Mouse (Mus musculus): ENCODE measurements at regions not wholly inside any gene's neighbourhood (a gene's known extent, or its start where the extent isn't known, plus 50 kb on each side); places are given as distances from the start of the nearest gene placed in this dataset.
A peak's percentile ranks its signal among the peaks of the same experiment; 100 is the strongest.

DNA sequence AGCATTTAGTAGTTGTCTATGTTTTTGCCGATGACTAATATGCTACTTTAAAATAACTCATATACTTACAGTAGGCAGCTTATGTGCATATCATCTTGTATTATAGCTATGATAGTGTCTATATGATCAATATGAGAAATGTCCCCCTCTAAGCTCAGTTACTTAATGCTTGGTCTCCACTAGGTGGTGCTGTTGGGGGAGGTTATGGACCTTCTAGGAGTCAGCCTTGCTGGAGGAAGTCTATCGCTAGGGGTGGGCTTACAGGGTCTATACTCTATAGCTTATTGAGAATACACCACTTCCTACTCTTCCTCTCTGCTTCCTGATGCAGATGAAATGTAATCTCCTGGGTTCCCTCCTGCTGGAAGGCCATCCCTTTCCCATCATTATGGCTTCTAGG, 136.7 kb upstream of the Supt20 start:
- no peak for TF ChIP-seq POLR2A (IDR thresholded peaks at IDR 0.05; ENCODE audit: borderline replicate concordance, control insufficient read depth, low read depth, low read length)
- peak; percentile 30; the same call in 1 of the 2 replicates for TF ChIP-seq CTCF (IDR thresholded peaks at IDR 0.05; ENCODE audit: control insufficient read depth, insufficient read depth, low read length)
- WGBS, result 89% methylated on average over 2 of the region's 2 CpGs
- Histone ChIP-seq H3K4me1 (ENCODE audit: control insufficient read depth, insufficient read depth, low read length) (peaks cover 1% of the 10 kb centered on the region; the same call in 1 of the 2 replicates), H3K27ac (ENCODE audit: control insufficient read depth, insufficient read depth, low read depth, low read length, poor library complexity) (no peak overlapping the region), H3K4me3 (replicated peaks; ENCODE audit: control insufficient read depth, low read depth, low read length) (no peak overlapping the region)

- no peak overlapping the region for H3K27ac ChIP-seq (ENCODE audit: control insufficient read depth, insufficient read depth, low read depth, low read length, poor library complexity)
- H3K4me1 ChIP-seq (ENCODE audit: control insufficient read depth, insufficient read depth, low read length), result peaks cover 3% of the 10 kb centered on the region; the same call in 1 of the 2 replicates
- 67% methylated on average over 2 of the region's 2 CpGs for WGBS
- TF ChIP-seq POLR2A (IDR thresholded peaks at IDR 0.05; ENCODE audit: borderline replicate concordance, control insufficient read depth, low read depth, low read length) (no peak), CTCF (IDR thresholded peaks at IDR 0.05; ENCODE audit: control insufficient read depth, insufficient read depth, low read length) (no peak)
- no peak overlapping the region for H3K4me3 ChIP-seq (replicated peaks; ENCODE audit: control insufficient read depth, low read depth, low read length)
Measured at GRCm38 (mm10) chr3:54559053-54559452, 133.6 kb upstream of the Supt20 start.

- H3K4me1 ChIP-seq (ENCODE audit: control insufficient read depth, insufficient read depth, low read length), result peaks cover 3% of the 10 kb centered on the region; the same call in 1 of the 2 replicates
- 89% methylated on average over 2 of the region's 2 CpGs for WGBS
- TF ChIP-seq POLR2A (IDR thresholded peaks at IDR 0.05; ENCODE audit: borderline replicate concordance, control insufficient read depth, low read depth, low read length) (no peak), CTCF (IDR thresholded peaks at IDR 0.05; ENCODE audit: control insufficient read depth, insufficient read depth, low read length) (no peak)
- H3K27ac ChIP-seq (ENCODE audit: control insufficient read depth, insufficient read depth, low read depth, low read length, poor library complexity), result no peak overlapping the region
- H3K4me3 ChIP-seq (replicated peaks; ENCODE audit: control insufficient read depth, low read depth, low read length), result no peak overlapping the region
Measured at GRCm38 (mm10) chr3:54559527-54559926, 133.1 kb upstream of the Supt20 start.

DNA sequence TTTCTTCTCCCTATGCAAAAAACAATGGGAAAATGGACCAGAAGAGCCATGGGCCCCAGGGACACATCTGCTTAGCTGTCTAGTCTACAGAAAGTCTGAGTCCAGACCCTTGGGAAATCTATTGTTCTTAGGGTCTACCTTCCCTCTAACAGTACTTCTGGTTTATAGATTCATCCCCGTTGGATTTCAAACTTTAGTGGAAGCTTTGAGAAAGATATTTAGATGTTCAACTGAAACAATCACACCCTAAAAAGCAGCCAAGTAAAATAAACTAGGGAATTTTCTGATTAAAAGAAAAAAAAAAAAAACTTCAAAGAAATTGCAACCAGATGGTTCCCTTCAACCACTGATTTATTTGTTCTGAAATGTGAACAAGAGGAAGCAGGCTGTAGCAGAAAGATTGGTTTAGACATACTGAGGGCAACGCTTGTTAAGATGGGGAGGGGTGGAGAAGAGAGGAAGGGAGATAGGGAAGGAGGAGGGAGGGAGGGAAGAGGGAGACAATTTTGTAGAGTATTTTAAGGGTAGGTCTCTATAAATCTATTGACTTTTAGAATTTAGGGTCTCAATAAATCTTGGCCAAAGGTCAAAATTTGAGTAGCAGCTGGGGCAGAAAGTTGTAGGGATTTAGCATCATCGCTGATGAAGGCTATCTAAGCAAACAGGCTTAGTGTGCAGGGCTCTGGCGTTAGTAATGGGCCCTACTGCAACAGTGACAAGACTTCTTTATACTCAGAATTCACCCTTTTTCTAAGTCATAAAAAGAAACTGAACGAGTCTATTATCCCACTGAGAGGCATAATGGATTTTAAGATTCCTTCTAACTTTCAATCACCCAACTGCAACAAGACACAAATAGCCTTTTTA, 132.3 kb upstream of the Supt20 start:
- WGBS, result 30% methylated on average over 5 of the region's 5 CpGs

DNA sequence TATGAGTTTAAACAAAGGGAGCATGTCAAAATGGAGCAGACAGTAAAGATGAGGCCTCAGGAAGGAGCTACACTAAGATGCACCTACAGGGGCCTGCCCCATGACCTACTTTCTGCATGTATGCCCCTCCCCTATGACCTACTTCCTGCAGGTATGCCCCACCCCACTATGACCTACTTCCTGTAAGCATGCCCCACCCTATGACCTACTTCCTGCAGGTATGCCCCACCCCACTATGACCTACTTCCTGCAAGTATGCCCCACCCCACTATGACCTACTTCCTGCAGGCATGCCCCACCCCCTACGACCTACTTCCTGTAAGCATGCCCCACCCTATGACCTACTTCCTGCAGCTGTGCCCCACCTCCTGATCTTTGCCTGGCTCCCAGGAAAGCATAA, 125.3 kb upstream of the Supt20 start:
- WGBS, result 69% methylated on average over 1 of the region's 1 CpGs
- peaks cover 1% of the 10 kb centered on the region; the same call in 1 of the 2 replicates for H3K4me1 ChIP-seq (ENCODE audit: control insufficient read depth, insufficient read depth, low read length)
- H3K4me3 ChIP-seq (replicated peaks; ENCODE audit: control insufficient read depth, low read depth, low read length), result no peak overlapping the region
- H3K27ac ChIP-seq (ENCODE audit: control insufficient read depth, insufficient read depth, low read depth, low read length, poor library complexity), result no peak overlapping the region
- TF ChIP-seq CTCF (IDR thresholded peaks at IDR 0.05; ENCODE audit: control insufficient read depth, insufficient read depth, low read length) (no peak), POLR2A (IDR thresholded peaks at IDR 0.05; ENCODE audit: borderline replicate concordance, control insufficient read depth, low read depth, low read length) (no peak)

More for the DNA sequence above, 132.3 kb upstream of the Supt20 start:
- H3K4me1 ChIP-seq (ENCODE audit: control insufficient read depth, insufficient read depth, low read length), result peaks cover 3% of the 10 kb centered on the region; the same call in 1 of the 2 replicates
- no peak overlapping the region for H3K4me3 ChIP-seq (replicated peaks; ENCODE audit: control insufficient read depth, low read depth, low read length)
- TF ChIP-seq POLR2A (IDR thresholded peaks at IDR 0.05; ENCODE audit: borderline replicate concordance, control insufficient read depth, low read depth, low read length) (no peak), CTCF (IDR thresholded peaks at IDR 0.05; ENCODE audit: control insufficient read depth, insufficient read depth, low read length) (no peak)
- H3K27ac ChIP-seq (ENCODE audit: control insufficient read depth, insufficient read depth, low read depth, low read length, poor library complexity), result no peak overlapping the region

DNA sequence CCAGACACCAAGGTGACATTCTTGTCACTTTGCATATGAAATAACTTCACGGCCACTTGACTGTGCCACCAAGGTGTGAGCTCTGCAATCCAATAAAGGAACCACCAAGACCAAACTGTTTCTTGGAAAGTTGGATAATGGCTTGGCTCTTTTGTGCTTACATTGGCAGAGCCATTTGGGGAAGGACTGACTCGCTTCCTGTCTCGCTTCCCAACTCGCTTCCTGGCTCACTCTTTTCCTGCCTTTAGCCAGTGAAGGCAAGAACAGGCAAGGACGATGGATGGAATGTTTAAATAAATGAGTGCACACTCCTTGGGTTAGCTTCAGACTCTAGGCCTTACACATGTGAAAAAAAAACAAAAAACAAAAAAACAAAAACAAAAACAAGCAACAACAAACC, 124.5 kb upstream of the Supt20 start:
- 76% methylated on average over 5 of the region's 5 CpGs for WGBS
- Histone ChIP-seq H3K27ac (ENCODE audit: control insufficient read depth, insufficient read depth, low read depth, low read length, poor library complexity) (no peak overlapping the region), H3K4me3 (replicated peaks; ENCODE audit: control insufficient read depth, low read depth, low read length) (no peak overlapping the region), H3K4me1 (ENCODE audit: control insufficient read depth, insufficient read depth, low read length) (peaks cover 1% of the 10 kb centered on the region; the same call in 1 of the 2 replicates)
- no peak for TF ChIP-seq POLR2A (IDR thresholded peaks at IDR 0.05; ENCODE audit: borderline replicate concordance, control insufficient read depth, low read depth, low read length)
- no peak for TF ChIP-seq CTCF (IDR thresholded peaks at IDR 0.05; ENCODE audit: control insufficient read depth, insufficient read depth, low read length)

- TF ChIP-seq CTCF (IDR thresholded peaks at IDR 0.05; ENCODE audit: control insufficient read depth, insufficient read depth, low read length) (peak; percentile 53), POLR2A (IDR thresholded peaks at IDR 0.05; ENCODE audit: borderline replicate concordance, control insufficient read depth, low read depth, low read length) (no peak)
- H3K4me3 ChIP-seq (replicated peaks; ENCODE audit: control insufficient read depth, low read depth, low read length), result no peak overlapping the region
- H3K4me1 ChIP-seq (ENCODE audit: control insufficient read depth, insufficient read depth, low read length), result no peaks in the 10 kb centered on the region; the same call in 1 of the 2 replicates
- WGBS, result 83% methylated on average over 8 of the region's 8 CpGs
- H3K27ac ChIP-seq (ENCODE audit: control insufficient read depth, insufficient read depth, low read depth, low read length, poor library complexity), result no peak overlapping the region
Measured at GRCm38 (mm10) chr3:54570501-54570900, 122.1 kb upstream of the Supt20 start.

GRCm38 (mm10) chr3:54577851-54578250, 114.8 kb upstream of the Supt20 start:
- Histone ChIP-seq H3K27ac (ENCODE audit: control insufficient read depth, insufficient read depth, low read depth, low read length, poor library complexity) (no peak overlapping the region), H3K4me3 (replicated peaks; ENCODE audit: control insufficient read depth, low read depth, low read length) (no peak overlapping the region), H3K4me1 (ENCODE audit: control insufficient read depth, insufficient read depth, low read length) (no peaks in the 10 kb centered on the region; the same call in 1 of the 2 replicates)
- WGBS, result 81% methylated on average over 5 of the region's 5 CpGs
- TF ChIP-seq CTCF (IDR thresholded peaks at IDR 0.05; ENCODE audit: control insufficient read depth, insufficient read depth, low read length) (no peak), POLR2A (IDR thresholded peaks at IDR 0.05; ENCODE audit: borderline replicate concordance, control insufficient read depth, low read depth, low read length) (no peak)

All from bone marrow, adult 2 months (tissue).